Mouse (Mus musculus) stomach, embryonic 15.5 days (tissue): Measurements from ENCODE around the gene Apoo. TPM values are rescaled to one million over a fixed set of nuclear protein-coding genes. Genes with fewer than 3 reads are reported as not detected.
"Not testable (repeated sequence)": the region's sequence is repeated elsewhere in the genome, so short reads cannot be mapped to it uniquely, and the experiment has no call there.

Experiments
- ATAC-seq: fragments of 200-750 bp; cut with Nextera tagmentation; 2 replicates; pipeline ENCODE4 v1.8.0; 2017; ENCODE audit warnings: low read depth, moderate number of reproducible peaks, moderate TSS enrichment; ENCODE audit not compliant: insufficient read depth, low FRiP score
- H3K27ac ChIP-seq: fragments of 300-500 bp; sonication (generic); 2 replicates; pipeline ENCODE4 v1.5.1; 2015; ENCODE audit warnings: mild to moderate bottlenecking, inconsistent platforms
- H3K27me3 ChIP-seq: fragments of 300-500 bp; sonication (generic); replicated peaks from 2 replicates; pipeline ENCODE4 v1.6.1; 2015; ENCODE audit warnings: inconsistent platforms
- H3K36me3 ChIP-seq: fragments of 300-500 bp; sonication (generic); 2 replicates; pipeline ENCODE4 v1.6.1; 2015; ENCODE audit warnings: inconsistent platforms
- H3K4me1 ChIP-seq: fragments of 300-500 bp; sonication (generic); 2 replicates; pipeline ENCODE4 v1.6.1; 2015; ENCODE audit warnings: inconsistent platforms
- H3K4me2 ChIP-seq: fragments of 300-500 bp; sonication (generic); 2 replicates; pipeline ENCODE4 v1.6.1; 2015; ENCODE audit warnings: mild to moderate bottlenecking, inconsistent platforms
- H3K4me3 ChIP-seq: fragments of 300-500 bp; sonication (generic); replicated peaks from 2 replicates; pipeline ENCODE4 v1.5.1; 2015; ENCODE audit warnings: inconsistent platforms
- H3K9ac ChIP-seq: fragments of 300-500 bp; sonication (generic); 2 replicates; pipeline ENCODE4 v1.6.1; 2015; ENCODE audit warnings: inconsistent platforms
- H3K9me3 ChIP-seq: fragments of 300-500 bp; sonication (generic); 2 replicates; pipeline ENCODE4 v1.6.1; 2016; ENCODE audit warnings: inconsistent platforms
- WGBS: fragments of 180-500 bp; shearing (Covaris S2); methylation state at CpG from one replicate; pipeline ENCODE4 v1.1.7; 2015; 5-methylcytosine and 5-hydroxymethylcytosine counted together
- polyA plus RNA-seq: library from polyadenylated mRNA; unstranded; fragments of >200 nt; fragmentation: Nextera tagmentation; extraction: Ambion mirVana; gene quantifications from 2 replicates; pipeline ENCODE4 v1.2.1, GENCODE M21; 2015

Gene Apoo
- polyA plus RNA-seq: 61.9 and 94.2 TPM in 2 replicates

- peak within 1 kb of the TSS; percentile 54 for H3K4me3 ChIP-seq
- no peaks in the 10 kb centered on the region for H3K9me3 ChIP-seq
- ATAC-seq: peak; percentile 99
- no peaks in the 10 kb centered on the region for H3K36me3 ChIP-seq
- H3K4me2 ChIP-seq: peak within 1 kb of the TSS; percentile 51
- H3K27ac ChIP-seq: peak within 1 kb of the TSS; percentile 45
- no peak within 1 kb of the TSS for H3K9ac ChIP-seq
- WGBS: 24% methylated on average over 46 of the region's 46 CpGs
- no peaks in the 10 kb centered on the region for H3K4me1 ChIP-seq
- H3K27me3 ChIP-seq: peaks cover 24% of the 10 kb centered on the region
Observed at GRCm38 (mm10) chrX:94366670-94367241, at the start of gene Apoo, which contains the start of gene Fam90a1b. Gene Apoo, plus strand, starts transcription at chrX:94367117. Gene Fam90a1b, minus strand, starts transcription at chrX:94366777.

DNA sequence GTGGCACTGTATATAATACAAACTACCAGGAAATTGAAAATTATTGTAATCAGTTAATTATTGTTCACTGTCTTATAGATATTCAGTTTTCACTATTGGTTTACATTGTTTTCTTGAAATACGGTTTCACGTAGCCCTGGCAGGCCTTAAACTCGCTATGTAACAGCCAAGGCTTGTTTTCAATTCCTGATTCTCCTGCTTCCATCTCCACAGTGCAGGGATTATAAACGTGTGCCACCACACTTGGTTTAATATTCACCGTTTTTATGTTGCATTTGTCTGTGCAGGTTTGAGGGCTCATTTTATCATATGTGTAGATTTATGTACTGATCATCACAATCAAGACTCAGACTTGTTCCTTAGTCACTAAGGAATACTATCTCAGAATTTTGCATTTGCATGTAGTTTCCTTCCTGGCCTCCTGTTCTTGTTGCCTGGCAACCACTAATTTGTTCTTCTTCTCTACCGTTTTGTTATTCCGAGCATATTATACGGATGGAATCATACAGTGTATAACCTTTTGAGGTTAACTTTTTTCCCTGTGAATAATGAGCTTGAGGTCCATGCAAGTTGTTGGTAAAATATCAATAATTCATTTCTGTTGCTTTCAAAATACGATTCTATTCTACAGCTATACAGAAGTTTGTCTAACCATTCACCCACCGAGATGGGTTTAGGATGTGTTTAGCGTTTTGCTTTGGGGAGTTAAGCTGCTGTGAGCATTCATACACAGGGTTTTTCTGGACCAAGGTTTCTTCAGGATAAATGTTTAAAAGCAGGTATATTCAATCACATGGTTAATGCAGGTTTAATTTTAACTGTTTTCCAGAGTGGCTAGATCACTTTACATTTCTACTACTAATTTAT lies 45.6 kb upstream of the Apoo start:
- H3K4me1 ChIP-seq: no peaks in the 10 kb centered on the region
- no peak overlapping the region for H3K4me2 ChIP-seq
- H3K9ac ChIP-seq: no peak overlapping the region
- no peaks in the 10 kb centered on the region for H3K36me3 ChIP-seq
- 80% methylated on average over 11 of the region's 11 CpGs for WGBS
- H3K4me3 ChIP-seq: no peak overlapping the region
- no peaks in the 10 kb centered on the region for H3K9me3 ChIP-seq
- ATAC-seq: no peak
- H3K27me3 ChIP-seq: peaks cover 15% of the 10 kb centered on the region; the same call in 1 of the 2 replicates
- H3K27ac ChIP-seq: no peak overlapping the region

- 85% methylated on average over 4 of the region's 4 CpGs for WGBS
- not testable (repeated sequence) for H3K4me3 ChIP-seq, H3K4me2 ChIP-seq, ATAC-seq, H3K4me1 ChIP-seq, H3K27ac ChIP-seq, H3K9ac ChIP-seq, H3K9me3 ChIP-seq, H3K27me3 ChIP-seq, H3K36me3 ChIP-seq
Observed at GRCm38 (mm10) chrX:94343638-94344037, 23.3 kb upstream of the Apoo start.

GRCm38 (mm10) chrX:94365381-94365925 lies 1.5 kb upstream of the Apoo start:
- peak overlapping the region; percentile 51 for H3K4me2 ChIP-seq
- H3K9me3 ChIP-seq: no peaks in the 10 kb centered on the region
- H3K9ac ChIP-seq: no peak overlapping the region
- peaks cover 29% of the 10 kb centered on the region for H3K27me3 ChIP-seq
- H3K36me3 ChIP-seq: no peaks in the 10 kb centered on the region
- H3K4me1 ChIP-seq: no peaks in the 10 kb centered on the region
- ATAC-seq: no peak
- peak overlapping the region; percentile 28; the same call in 1 of the 2 replicates for H3K4me3 ChIP-seq
- 23% methylated on average over 14 of the region's 14 CpGs for WGBS
- no peak overlapping the region for H3K27ac ChIP-seq

DNA sequence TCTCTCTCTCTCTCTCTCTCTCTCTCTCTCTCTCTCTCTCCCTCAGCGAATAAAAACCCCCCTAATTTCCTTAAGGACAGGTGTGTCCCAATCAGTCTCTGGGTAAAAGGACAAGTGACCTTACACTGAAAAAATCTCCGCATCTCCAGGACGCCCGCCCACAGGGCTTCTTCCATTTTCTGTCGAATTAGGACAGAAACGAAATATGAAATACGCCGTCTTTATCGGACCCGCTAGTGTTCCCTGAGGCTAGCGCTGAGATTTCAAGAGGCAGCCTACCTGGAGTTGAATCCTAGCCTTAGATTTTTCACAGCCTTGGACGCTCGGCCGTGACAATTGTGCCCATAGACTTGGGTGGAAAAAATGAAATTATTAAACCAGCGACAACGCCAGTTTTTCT lies 888 bp upstream of the Apoo start:
- Histone ChIP-seq H3K4me3 (peak overlapping the region; percentile 28), H3K9ac (no peak overlapping the region), H3K9me3 (no peaks in the 10 kb centered on the region), H3K4me1 (no peaks in the 10 kb centered on the region), H3K36me3 (no peaks in the 10 kb centered on the region), H3K4me2 (peak overlapping the region; percentile 51), H3K27ac (no peak overlapping the region), H3K27me3 (peaks cover 26% of the 10 kb centered on the region)
- 19% methylated on average over 16 of the region's 16 CpGs for WGBS
- ATAC-seq: no peak

- Histone ChIP-seq H3K4me2 (peak overlapping the region; percentile 42), H3K4me1 (no peaks in the 10 kb centered on the region), H3K9ac (no peak overlapping the region), H3K4me3 (peak overlapping the region; percentile 54), H3K27ac (peak overlapping the region; percentile 45), H3K9me3 (no peaks in the 10 kb centered on the region), H3K27me3 (peaks cover 20% of the 10 kb centered on the region), H3K36me3 (no peaks in the 10 kb centered on the region)
- ATAC-seq: no peak
- 22% methylated on average over 16 of the region's 17 CpGs for WGBS
Observed at GRCm38 (mm10) chrX:94367248-94367647, 331 bp downstream of the Apoo start.

- Histone ChIP-seq H3K4me3 (no peak overlapping the region), H3K4me1 (no peaks in the 10 kb centered on the region), H3K4me2 (no peak overlapping the region), H3K27ac (no peak overlapping the region), H3K36me3 (no peaks in the 10 kb centered on the region), H3K9ac (no peak overlapping the region), H3K27me3 (peaks cover 3% of the 10 kb centered on the region; the same call in 1 of the 2 replicates), H3K9me3 (no peaks in the 10 kb centered on the region)
- WGBS: 83% methylated on average over 5 of the region's 5 CpGs
- no peak for ATAC-seq
Observed at GRCm38 (mm10) chrX:94378734-94379133, 11.8 kb downstream of the Apoo start.

DNA sequence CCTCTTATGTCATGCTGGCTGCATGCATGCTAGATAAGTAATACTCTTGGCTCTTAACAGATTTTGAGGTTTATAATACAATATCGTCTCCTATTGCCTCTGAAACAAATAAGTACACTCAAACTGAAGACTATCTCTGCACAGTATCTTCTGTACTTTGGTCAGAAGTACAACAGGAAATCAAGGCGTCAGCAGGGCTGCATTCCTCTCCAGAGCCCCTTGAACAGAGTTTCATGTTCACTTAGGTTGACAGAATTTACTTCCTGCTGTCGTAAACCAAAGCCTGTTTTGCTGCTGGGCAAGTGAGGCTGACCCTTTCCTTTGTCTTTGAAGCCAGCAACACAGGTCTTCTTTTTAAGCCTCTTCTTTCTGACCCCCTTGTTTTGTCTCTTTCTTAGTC lies 42.1 kb downstream of the Apoo start:
- no peak for ATAC-seq
- WGBS: 55% methylated on average over 3 of the region's 3 CpGs
- Histone ChIP-seq H3K27ac (no peak overlapping the region), H3K4me2 (no peak overlapping the region), H3K27me3 (no peaks in the 10 kb centered on the region), H3K9ac (no peak overlapping the region), H3K4me1 (no peaks in the 10 kb centered on the region), H3K36me3 (no peaks in the 10 kb centered on the region), H3K4me3 (no peak overlapping the region), H3K9me3 (no peaks in the 10 kb centered on the region)

DNA sequence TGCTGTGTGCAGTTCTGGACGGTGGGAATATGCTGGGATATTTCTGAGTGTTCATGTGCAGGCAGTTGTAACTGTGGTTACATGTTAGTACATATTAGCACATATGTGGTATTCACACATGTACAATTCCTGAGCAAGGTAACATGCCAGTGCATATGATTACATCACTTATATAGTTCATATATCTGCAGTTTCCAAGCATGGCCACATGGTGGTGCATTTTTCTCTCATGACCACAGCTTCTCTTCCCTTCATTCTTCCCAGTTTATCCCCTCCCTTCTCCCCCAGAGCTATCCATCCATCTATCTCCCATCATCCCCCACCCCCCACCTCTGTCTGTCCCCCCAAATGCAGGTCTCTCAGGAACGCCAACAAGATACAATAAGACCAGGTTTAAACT lies 53.3 kb downstream of the Apoo start:
- H3K4me1 ChIP-seq: no peaks in the 10 kb centered on the region
- no peaks in the 10 kb centered on the region; the same call in 1 of the 2 replicates for H3K27me3 ChIP-seq
- H3K4me3 ChIP-seq: no peak overlapping the region
- no peak for ATAC-seq
- no peak overlapping the region for H3K27ac ChIP-seq
- WGBS: 90% methylated on average over 2 of the region's 2 CpGs
- H3K9ac ChIP-seq: no peak overlapping the region
- H3K4me2 ChIP-seq: no peak overlapping the region
- no peaks in the 10 kb centered on the region for H3K9me3 ChIP-seq
- no peaks in the 10 kb centered on the region for H3K36me3 ChIP-seq

DNA sequence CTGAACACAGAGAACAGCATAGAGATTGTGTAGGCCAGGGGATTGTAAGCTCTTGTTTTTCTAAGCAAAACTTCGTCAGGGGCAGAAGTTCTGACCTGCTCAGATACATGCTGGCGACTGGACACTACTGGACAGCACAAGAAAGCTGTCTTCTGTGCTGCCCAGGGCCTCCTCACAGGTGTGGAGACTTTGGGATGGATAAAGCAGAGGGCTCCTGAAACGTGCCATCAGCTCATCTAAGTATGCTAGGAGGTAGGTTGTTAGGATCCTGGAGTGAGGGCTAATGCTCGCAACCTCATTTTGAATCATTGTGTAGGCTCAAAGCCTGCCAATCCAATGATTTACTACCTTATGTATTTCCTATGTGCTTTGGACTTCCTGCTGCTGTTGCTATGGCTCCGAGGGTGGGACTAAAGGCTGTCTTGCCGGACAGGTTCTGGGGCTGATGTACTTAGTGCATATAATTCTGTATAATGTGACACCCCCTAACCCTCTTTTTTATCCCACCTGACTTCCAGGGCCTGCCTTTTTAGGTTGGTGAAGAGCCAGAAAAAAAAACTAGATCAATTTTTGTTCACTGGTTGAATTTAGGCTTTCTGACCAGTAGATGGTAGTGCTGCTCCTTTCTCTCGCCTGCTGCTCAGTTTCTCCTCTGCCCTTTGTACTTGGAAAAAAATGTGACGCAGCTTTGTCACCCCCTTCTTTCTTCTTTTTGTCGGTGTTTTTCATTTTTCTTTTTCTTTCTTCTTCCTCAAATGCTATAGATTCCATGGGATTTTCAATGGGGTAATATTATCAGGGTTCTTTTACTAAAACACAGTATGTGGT lies 64.8 kb downstream of the Apoo start:
- H3K9me3 ChIP-seq: no peaks in the 10 kb centered on the region
- 0 out of 2 replicates have a peak, but pooled peaks cover 3% of the 10 kb centered on the region for H3K27me3 ChIP-seq
- no peak overlapping the region for H3K4me2 ChIP-seq
- no peak overlapping the region for H3K9ac ChIP-seq
- WGBS: 39% methylated on average over 9 of the region's 9 CpGs
- H3K36me3 ChIP-seq: no peaks in the 10 kb centered on the region
- H3K4me1 ChIP-seq: no peaks in the 10 kb centered on the region
- no peak overlapping the region for H3K4me3 ChIP-seq
- ATAC-seq: no peak; the same call in 1 of the 2 replicates
- H3K27ac ChIP-seq: no peak overlapping the region

GRCm38 (mm10) chrX:94445427-94445826 lies 78.5 kb downstream of the Apoo start:
- H3K27ac ChIP-seq: not testable (repeated sequence)
- WGBS: no CpG with 5 or more reads among the region's 3 CpGs

More at GRCm38 (mm10) chrX:94445427-94445826, 78.5 kb downstream of the Apoo start:
- ATAC-seq: peak; percentile 73; the same call in 1 of the 2 replicates
- H3K4me2 ChIP-seq, H3K9ac ChIP-seq, H3K27me3 ChIP-seq, H3K9me3 ChIP-seq, H3K36me3 ChIP-seq, H3K4me1 ChIP-seq, H3K4me3 ChIP-seq: not testable (repeated sequence)
